Mouse (Mus musculus) thymus, postnatal 10 days (tissue): ENCODE results near the gene Maml1.

Source experiments
- DNase-seq, 2 experiments: peaks; one replicate each; pipeline ENCODE4 v3.0.0; 2021; ENCODE audit warnings: low spot score in 2 of 2

Gene Maml1

GRCm38 (mm10) chr11:50280053-50280452 is 12.1 kb downstream of the Maml1 start:
- no peak for DNase-seq

GRCm38 (mm10) chr11:50279005-50279404 is 13.1 kb downstream of the Maml1 start:
- no peak for DNase-seq

- DNase-seq = no peak
These were observed 14.4 kb downstream of the Maml1 start for GRCm38 (mm10) chr11:50277706-50278105.

GRCm38 (mm10) chr11:50277025-50277424 is 15.1 kb downstream of the Maml1 start:
- no peak for DNase-seq

- DNase-seq = no peak
These were observed 16.5 kb downstream of the Maml1 start for GRCm38 (mm10) chr11:50275568-50276151.

GRCm38 (mm10) chr11:50275077-50275476 is 17.0 kb downstream of the Maml1 start:
- DNase-seq = no peak

GRCm38 (mm10) chr11:50272819-50273218 is 19.3 kb downstream of the Maml1 start:
- DNase-seq = no peak

GRCm38 (mm10) chr11:50269885-50270284 is 22.2 kb downstream of the Maml1 start:
- no peak for DNase-seq

- DNase-seq = peak in 1 of 2 experiments; percentile 26
These were observed 22.9 kb downstream of the Maml1 start for GRCm38 (mm10) chr11:50269163-50269562.

GRCm38 (mm10) chr11:50266997-50267396 is 25.1 kb downstream of the Maml1 start:
- no peak for DNase-seq

- DNase-seq = no peak
These were observed 26.2 kb downstream of the Maml1 start for GRCm38 (mm10) chr11:50265931-50266330.

GRCm38 (mm10) chr11:50263198-50263597 is 28.9 kb downstream of the Maml1 start:
- no peak for DNase-seq

- no peak for DNase-seq
These were observed 30.1 kb downstream of the Maml1 start for GRCm38 (mm10) chr11:50262020-50262419.

GRCm38 (mm10) chr11:50258310-50258709 is 33.8 kb downstream of the Maml1 start:
- DNase-seq = no peak

GRCm38 (mm10) chr11:50256615-50257014 is 35.5 kb downstream of the Maml1 start:
- no peak for DNase-seq

GRCm38 (mm10) chr11:50254010-50254580 is 38.0 kb downstream of the Maml1 start:
- DNase-seq = no peak

GRCm38 (mm10) chr11:50253393-50253792 is 38.7 kb downstream of the Maml1 start:
- DNase-seq = no peak

- DNase-seq = no peak
These were observed 39.3 kb downstream of the Maml1 start for GRCm38 (mm10) chr11:50252684-50253265.

- no peak for DNase-seq
These were observed 39.9 kb downstream of the Maml1 start for GRCm38 (mm10) chr11:50252166-50252565.

GRCm38 (mm10) chr11:50248473-50249171 is 43.5 kb downstream of the Maml1 start:
- DNase-seq = no peak

- DNase-seq = no peak
These were observed 46.8 kb downstream of the Maml1 start for GRCm38 (mm10) chr11:50245269-50245668.

- no peak for DNase-seq
These were observed 48.2 kb downstream of the Maml1 start for GRCm38 (mm10) chr11:50243926-50244325.
